Mouse (Mus musculus): ENCODE data around the gene Il1rapl2.

DNA sequence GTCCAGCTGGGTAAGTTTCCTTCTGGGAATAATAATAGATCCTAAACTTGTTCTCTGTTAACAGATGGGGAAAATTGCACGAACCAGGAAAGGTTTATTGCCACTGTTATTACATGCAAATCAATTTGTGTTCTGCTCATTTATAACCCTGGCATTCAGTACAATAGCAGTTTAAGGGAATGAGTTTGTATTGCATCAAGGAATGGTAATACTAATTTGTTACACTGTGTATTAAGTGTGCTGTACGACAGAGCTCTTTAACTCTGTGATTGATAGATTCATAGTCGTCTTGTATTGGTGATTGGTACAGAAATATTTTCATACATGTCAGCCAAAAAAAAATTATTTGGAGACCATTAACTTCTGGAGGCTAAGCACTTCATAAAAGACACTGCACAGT lies 934.6 kb downstream of the Il1rapl2 start:
- TF ChIP-seq EP300 (IDR thresholded peaks at IDR 0.05) (no peak), CTCF (IDR thresholded peaks at IDR 0.05) (no peak)
